Mouse (Mus musculus) frontal cortex, postnatal 14 days (tissue): ENCODE measurements at regions not wholly inside any gene's neighbourhood (a gene's known extent, or its start where the extent isn't known, plus 50 kb on each side); places are given as distances from the start of the nearest gene placed in this dataset.
A peak's percentile ranks its signal among the peaks of the same experiment; 100 is the strongest.
"Not testable (repeated sequence)": the region's sequence is repeated elsewhere in the genome, so short reads cannot be mapped to it uniquely, and the experiment has no call there.

Experiments used
- DNase-seq, 2 experiments: peaks; one replicate each; pipeline ENCODE4 v3.0.0; 2022; ENCODE audit warnings: low spot score in 2 of 2

- peak; percentile 75 to 77 for DNase-seq
These were observed 94.2 kb upstream of the Klf13 start for GRCm38 (mm10) chr7:64032921-64033354.

GRCm38 (mm10) chr7:64030650-64031049, 91.9 kb upstream of the Klf13 start:
- no peak for DNase-seq

GRCm38 (mm10) chr7:64027100-64027499, 88.4 kb upstream of the Klf13 start:
- DNase-seq, result no peak

GRCm38 (mm10) chr7:64025155-64025554, 86.4 kb upstream of the Klf13 start:
- no peak for DNase-seq

- peak; percentile 40 to 65 for DNase-seq
These were observed 85.5 kb upstream of the Klf13 start for GRCm38 (mm10) chr7:64024253-64024652.

GRCm38 (mm10) chr7:64022711-64023468, 84.2 kb upstream of the Klf13 start:
- no peak for DNase-seq

- DNase-seq, result peak; percentile 28 to 66
These were observed 82.8 kb upstream of the Klf13 start for GRCm38 (mm10) chr7:64021241-64022108.

GRCm38 (mm10) chr7:64018107-64018506, 79.4 kb upstream of the Klf13 start:
- no peak for DNase-seq

GRCm38 (mm10) chr7:64016874-64017273, 78.2 kb upstream of the Klf13 start:
- no peak for DNase-seq

- DNase-seq, result not testable (repeated sequence)
These were observed 76.4 kb upstream of the Klf13 start for GRCm38 (mm10) chr7:64015136-64015535.

- no peak for DNase-seq
These were observed 75.5 kb upstream of the Klf13 start for GRCm38 (mm10) chr7:64014227-64014626.

GRCm38 (mm10) chr7:64013023-64013547, 74.4 kb upstream of the Klf13 start:
- no peak for DNase-seq

GRCm38 (mm10) chr7:64012268-64012601, 73.5 kb upstream of the Klf13 start:
- no peak for DNase-seq

GRCm38 (mm10) chr7:64011563-64012267, 73.0 kb upstream of the Klf13 start:
- DNase-seq, result no peak

- DNase-seq, result no peak
These were observed 71.9 kb upstream of the Klf13 start for GRCm38 (mm10) chr7:64010640-64011039.

GRCm38 (mm10) chr7:64007766-64008165, 69.1 kb upstream of the Klf13 start:
- no peak for DNase-seq

- DNase-seq, result no peak
These were observed 68.2 kb upstream of the Klf13 start for GRCm38 (mm10) chr7:64006935-64007334.

- DNase-seq, result no peak
These were observed 67.0 kb upstream of the Klf13 start for GRCm38 (mm10) chr7:64005765-64006164.

GRCm38 (mm10) chr7:64003904-64004303, 65.2 kb upstream of the Klf13 start:
- no peak for DNase-seq

GRCm38 (mm10) chr7:64001611-64002111, 62.9 kb upstream of the Klf13 start:
- DNase-seq, result no peak

- no peak for DNase-seq
These were observed 60.6 kb upstream of the Klf13 start for GRCm38 (mm10) chr7:63998995-63999960.
